Mouse (Mus musculus) hindbrain, embryonic 10.5 days (tissue): ENCODE measurements at regions not wholly inside any gene's neighbourhood (a gene's known extent, or its start where the extent isn't known, plus 50 kb on each side); places are given as distances from the start of the nearest gene placed in this dataset.
"Not testable (repeated sequence)": the region's sequence is repeated elsewhere in the genome, so short reads cannot be mapped to it uniquely, and the experiment has no call there.

ENCODE experiments used
- DNase-seq: peaks from one replicate; pipeline ENCODE4 v3.0.0-alpha.2; 2017; ENCODE audit warnings: low spot score
- H3K27ac ChIP-seq: fragments of 300-500 bp; sonication (generic); 2 replicates; pipeline ENCODE4 v1.5.1; 2016; ENCODE audit warnings: mild to moderate bottlenecking, moderate library complexity
- H3K27me3 ChIP-seq: fragments of 300-500 bp; sonication (generic); 2 replicates; pipeline ENCODE4 v1.6.1; 2016; ENCODE audit warnings: mild to moderate bottlenecking; ENCODE audit not compliant: poor library complexity, insufficient read depth, severe bottlenecking
- H3K36me3 ChIP-seq: fragments of 300-500 bp; sonication (generic); 2 replicates; pipeline ENCODE4 v1.6.1; 2016; ENCODE audit warnings: mild to moderate bottlenecking, moderate library complexity
- H3K4me1 ChIP-seq: fragments of 300-500 bp; sonication (generic); replicated peaks from 2 replicates; pipeline ENCODE4 v1.6.1; 2016; ENCODE audit warnings: mild to moderate bottlenecking
- H3K4me3 ChIP-seq: fragments of 300-500 bp; sonication (generic); 2 replicates; pipeline ENCODE4 v1.5.1; 2016; ENCODE audit warnings: mild to moderate bottlenecking, moderate library complexity
- H3K9me3 ChIP-seq: fragments of 300-500 bp; sonication (generic); 2 replicates; pipeline ENCODE4 v1.6.1; 2016; ENCODE audit warnings: mild to moderate bottlenecking, moderate library complexity
- WGBS: fragments of 180-500 bp; shearing (Covaris S2); methylation state at CpG from one replicate; pipeline ENCODE4 v1.1.7; 2016; 5-methylcytosine and 5-hydroxymethylcytosine counted together

DNA sequence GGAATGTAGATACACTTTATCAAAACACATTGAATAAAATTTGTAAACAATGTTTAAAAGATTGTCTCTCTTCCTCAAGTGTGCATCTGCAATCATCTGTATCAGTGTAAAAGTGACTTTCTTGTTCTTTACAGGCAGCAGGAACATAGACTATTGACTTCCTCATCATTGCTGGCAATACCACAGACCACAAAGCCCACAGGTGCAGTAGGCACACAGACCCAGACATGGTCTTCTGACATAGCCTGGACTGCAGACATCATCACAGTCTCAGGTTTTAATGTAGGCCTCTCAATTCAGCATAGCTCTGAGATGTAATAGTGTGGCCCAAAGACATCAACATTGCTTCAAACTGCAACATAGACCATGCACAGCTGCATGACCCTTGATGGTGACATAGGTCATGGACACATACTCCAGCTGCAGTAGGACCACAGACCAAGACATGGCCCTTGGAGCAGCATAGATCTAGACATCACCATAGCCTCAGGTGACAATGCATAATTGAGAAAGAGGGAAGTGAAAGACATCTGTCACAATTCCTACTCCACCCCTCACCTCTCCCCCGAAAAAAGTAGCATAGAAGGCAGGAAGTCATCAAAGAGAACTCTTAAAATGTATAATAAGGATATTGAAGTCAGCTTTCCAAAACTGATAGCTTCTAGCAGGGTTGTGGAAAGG lies 74.1 kb upstream of the Speer2 start:
- no peak for DNase-seq
- Histone ChIP-seq H3K9me3 (no peaks in the 10 kb centered on the region), H3K36me3 (no peaks in the 10 kb centered on the region), H3K27me3 (no peaks in the 10 kb centered on the region), H3K4me1 (no peaks in the 10 kb centered on the region), H3K27ac (no peak overlapping the region), H3K4me3 (no peak overlapping the region)
- WGBS = 83% methylated on average over 1 of the region's 1 CpGs

DNA sequence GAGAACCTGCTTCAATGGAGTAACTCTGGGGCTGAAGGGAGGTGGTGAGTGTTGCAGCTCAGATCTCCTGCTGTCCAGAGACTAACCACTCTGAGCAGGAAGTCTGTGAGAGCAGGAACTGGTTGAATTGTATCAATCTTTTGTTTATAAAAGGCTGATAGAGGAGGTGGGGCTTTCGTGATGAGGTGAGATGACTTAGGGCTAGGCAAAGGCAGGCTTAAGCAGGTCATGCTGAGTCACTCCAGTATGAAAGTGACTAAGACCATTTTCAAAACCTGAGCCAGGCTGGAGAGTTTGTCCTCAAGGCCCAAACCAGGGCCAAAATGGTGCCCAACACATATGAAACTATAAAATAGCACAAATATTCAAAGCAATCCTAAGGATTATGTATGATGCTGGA lies 80.1 kb upstream of the Speer2 start:
- 74% methylated on average over 1 of the region's 1 CpGs for WGBS
- Histone ChIP-seq H3K27me3 (no peaks in the 10 kb centered on the region), H3K36me3 (no peaks in the 10 kb centered on the region), H3K27ac (no peak overlapping the region), H3K4me3 (no peak overlapping the region), H3K9me3 (no peaks in the 10 kb centered on the region), H3K4me1 (no peaks in the 10 kb centered on the region)
- no peak for DNase-seq

DNA sequence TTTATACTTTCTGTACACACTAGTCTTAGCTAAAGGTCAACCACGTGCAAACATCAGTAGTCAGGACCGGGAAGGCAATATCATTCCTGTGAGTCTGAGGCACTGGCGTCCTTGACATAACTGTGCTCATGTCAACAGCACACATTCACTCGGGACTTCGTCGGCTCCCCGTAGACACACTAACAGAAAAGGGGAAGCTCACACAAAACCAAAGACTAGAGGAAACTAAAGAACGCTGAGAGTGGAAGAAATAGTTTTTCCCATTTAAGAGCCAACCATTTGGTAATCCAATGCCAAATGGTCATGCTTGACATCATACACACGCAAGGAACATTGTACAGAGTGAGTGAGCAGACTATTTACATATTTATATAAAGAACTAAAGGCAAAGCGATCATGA lies 85.2 kb upstream of the Speer2 start:
- no peaks in the 10 kb centered on the region for H3K27me3 ChIP-seq
- H3K27ac ChIP-seq = no peak overlapping the region
- no peak overlapping the region for H3K4me3 ChIP-seq
- H3K36me3 ChIP-seq = no peaks in the 10 kb centered on the region
- WGBS = 84% methylated on average over 10 of the region's 10 CpGs
- no peak for DNase-seq
- no peaks in the 10 kb centered on the region for H3K9me3 ChIP-seq
- no peaks in the 10 kb centered on the region for H3K4me1 ChIP-seq

DNA sequence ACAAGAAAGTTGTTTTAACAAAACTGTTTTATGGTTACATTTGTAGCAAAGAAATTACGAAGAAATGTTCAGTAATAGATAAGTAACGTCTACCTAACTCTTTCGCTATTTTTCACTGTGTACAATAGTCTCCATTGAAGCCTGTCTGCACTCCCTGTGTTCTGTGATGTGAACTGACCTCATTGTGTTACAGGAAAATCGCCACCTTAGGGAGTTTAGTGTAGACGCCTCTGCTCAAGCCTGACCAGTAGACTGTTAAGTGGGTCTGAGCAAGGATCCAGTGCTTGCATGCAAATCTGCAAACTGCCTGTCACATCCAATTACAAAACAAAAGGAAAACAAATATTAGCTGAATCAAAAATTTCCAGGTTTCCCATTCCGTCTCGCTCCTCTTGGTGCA lies 85.8 kb upstream of the Speer2 start:
- H3K9me3 ChIP-seq = no peaks in the 10 kb centered on the region
- no peak for DNase-seq
- H3K4me1 ChIP-seq = no peaks in the 10 kb centered on the region
- no peaks in the 10 kb centered on the region for H3K27me3 ChIP-seq
- H3K27ac ChIP-seq = no peak overlapping the region
- WGBS = 82% methylated on average over 7 of the region's 7 CpGs
- no peak overlapping the region for H3K4me3 ChIP-seq
- H3K36me3 ChIP-seq = no peaks in the 10 kb centered on the region

DNA sequence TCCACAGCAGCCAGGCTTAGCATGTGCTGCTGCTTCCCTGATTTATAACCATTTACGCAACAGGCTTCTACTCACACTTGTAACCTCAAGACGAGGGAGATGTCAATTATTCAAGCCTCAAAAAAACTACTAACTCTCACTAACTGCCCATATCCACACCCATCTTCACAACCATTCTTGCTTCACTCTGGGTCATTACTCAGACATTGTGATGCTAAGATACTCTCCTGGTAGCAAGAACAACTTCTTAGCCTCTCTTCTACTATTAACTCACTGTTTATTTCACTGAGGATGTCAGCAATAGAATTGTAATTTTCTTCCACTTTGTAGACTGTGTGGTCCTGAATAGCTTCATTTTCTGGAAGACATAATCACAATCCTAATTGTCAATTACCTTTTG lies 88.0 kb upstream of the Speer2 start:
- 93% methylated on average over 2 of the region's 2 CpGs for WGBS
- Histone ChIP-seq H3K27me3 (no peaks in the 10 kb centered on the region), H3K4me1 (no peaks in the 10 kb centered on the region), H3K9me3 (no peaks in the 10 kb centered on the region), H3K36me3 (no peaks in the 10 kb centered on the region), H3K27ac (no peak overlapping the region), H3K4me3 (no peak overlapping the region)
- no peak for DNase-seq

DNA sequence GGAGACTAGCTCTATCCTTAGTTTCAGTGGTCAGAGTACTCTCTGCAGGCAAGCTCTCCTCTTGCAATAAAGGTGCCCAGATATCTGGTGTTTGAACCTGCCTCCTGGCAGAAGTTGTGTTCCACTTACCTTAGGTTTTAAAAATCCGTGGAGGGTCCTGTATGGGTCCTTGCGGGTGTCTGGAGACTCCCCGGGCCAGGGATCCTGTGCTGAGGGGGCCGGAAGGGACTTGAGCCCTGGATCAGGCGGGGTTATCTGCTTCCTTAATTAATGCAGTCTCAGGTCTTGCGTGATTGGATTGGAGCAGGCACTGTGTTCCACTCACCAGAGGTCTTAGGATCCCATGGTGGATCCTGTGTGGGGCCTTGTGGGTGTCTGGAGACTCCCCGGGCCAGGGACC lies 103.0 kb upstream of the Speer2 start:
- not testable (repeated sequence) for H3K9me3 ChIP-seq, H3K27me3 ChIP-seq, H3K36me3 ChIP-seq, H3K4me3 ChIP-seq, DNase-seq, H3K27ac ChIP-seq, H3K4me1 ChIP-seq
- WGBS = 92% methylated on average over 7 of the region's 7 CpGs

DNA sequence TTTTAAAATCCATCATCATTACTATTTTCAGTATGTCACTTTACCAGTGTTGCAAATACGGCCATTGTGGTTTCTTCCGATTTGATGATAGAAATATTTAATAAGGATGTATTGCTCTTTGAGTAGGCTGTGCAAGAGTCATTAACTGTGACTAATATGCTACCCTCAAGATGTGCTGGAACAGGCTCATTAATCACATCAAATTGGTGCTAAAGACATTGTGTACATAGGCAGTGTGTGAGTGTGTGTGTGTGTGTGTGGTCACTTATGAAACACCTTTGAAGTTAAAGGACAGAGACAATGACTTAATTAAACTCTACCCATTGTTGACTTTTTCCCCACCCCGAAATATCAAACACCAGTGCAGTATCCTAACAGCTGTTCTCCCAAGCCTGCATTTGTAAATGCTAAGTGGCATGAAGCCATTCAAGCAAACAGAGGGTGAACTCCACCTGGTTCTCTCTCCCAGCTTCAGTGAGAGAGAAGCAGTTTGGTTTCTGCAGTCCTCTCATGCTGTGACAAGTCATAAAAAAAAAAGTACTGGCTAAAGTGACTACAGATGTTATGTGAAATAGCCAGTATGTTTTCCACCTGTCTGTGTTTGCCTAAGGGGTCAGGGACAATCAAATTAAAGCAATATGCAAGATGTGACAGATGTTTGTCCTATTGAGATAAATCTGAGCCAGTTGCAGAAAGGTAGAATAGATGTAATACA lies 116.4 kb upstream of the Speer2 start:
- WGBS = 76% methylated on average over 3 of the region's 3 CpGs
- DNase-seq = no peak
- no peak overlapping the region for H3K27ac ChIP-seq

DNA sequence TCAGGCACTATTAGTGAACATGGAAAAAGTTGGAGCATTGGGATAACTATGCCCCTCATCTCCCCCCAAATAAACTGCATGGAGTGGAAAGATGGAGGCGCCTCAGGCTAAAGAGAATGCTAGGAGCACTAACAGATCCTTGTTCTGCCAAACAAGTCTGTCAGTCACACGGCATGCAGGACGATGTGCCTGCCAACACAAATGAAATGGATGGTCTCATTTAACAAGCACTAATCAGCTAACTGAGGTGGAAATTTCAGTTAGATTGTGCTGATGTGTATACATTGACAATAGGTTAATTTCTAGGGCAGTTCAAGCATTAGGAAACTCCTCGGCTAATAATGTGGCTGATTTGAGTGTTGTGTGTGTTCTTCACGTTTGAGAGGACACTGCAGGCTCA lies 120.8 kb upstream of the Speer2 start:
- H3K36me3 ChIP-seq = no peaks in the 10 kb centered on the region
- 0 out of 2 replicates have a peak, but pooled peaks cover 3% of the 10 kb centered on the region for H3K4me1 ChIP-seq
- H3K4me3 ChIP-seq = no peak overlapping the region
- no peaks in the 10 kb centered on the region for H3K27me3 ChIP-seq
- WGBS = 65% methylated on average over 5 of the region's 5 CpGs
- H3K27ac ChIP-seq = no peak overlapping the region
- H3K9me3 ChIP-seq = no peaks in the 10 kb centered on the region
- DNase-seq = no peak

More for the DNA sequence above, 116.4 kb upstream of the Speer2 start:
- H3K36me3 ChIP-seq = no peaks in the 10 kb centered on the region
- 0 out of 2 replicates have a peak, but pooled peaks cover 3% of the 10 kb centered on the region for H3K4me1 ChIP-seq
- H3K4me3 ChIP-seq = no peak overlapping the region
- no peaks in the 10 kb centered on the region for H3K9me3 ChIP-seq
- no peaks in the 10 kb centered on the region for H3K27me3 ChIP-seq

DNA sequence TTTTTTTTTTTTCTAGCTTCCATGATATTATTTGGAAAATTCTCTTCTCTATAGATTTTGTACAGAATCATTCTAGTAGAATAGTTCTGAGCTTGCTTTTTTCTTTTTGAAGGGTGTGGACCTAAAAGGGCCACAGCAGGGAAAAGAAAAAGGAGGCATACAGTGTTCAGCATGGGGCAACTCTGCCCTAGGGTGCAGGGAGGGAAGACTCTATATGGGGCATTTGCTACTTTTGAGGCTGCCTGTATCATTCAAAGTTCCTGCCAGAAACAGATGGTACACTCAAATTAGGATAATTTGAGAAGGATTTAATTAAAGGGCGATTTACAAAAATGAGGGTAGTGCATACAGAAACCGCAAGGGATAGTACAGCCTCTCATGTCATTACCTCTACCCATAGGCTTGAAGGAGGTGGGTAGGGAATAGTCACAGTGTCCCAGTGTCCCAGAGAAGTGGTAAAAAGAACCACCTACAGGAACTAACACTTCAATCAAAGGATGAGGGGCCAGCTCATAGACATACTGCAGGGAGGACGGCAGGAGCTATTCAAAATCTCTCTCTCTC lies 128.4 kb upstream of the Speer2 start:
- H3K27ac ChIP-seq = no peak overlapping the region
- WGBS = 70% methylated on average over 3 of the region's 3 CpGs
- H3K27me3 ChIP-seq = no peaks in the 10 kb centered on the region
- H3K9me3 ChIP-seq = no peaks in the 10 kb centered on the region
- H3K36me3 ChIP-seq = no peaks in the 10 kb centered on the region
- H3K4me1 ChIP-seq = no peaks in the 10 kb centered on the region
- H3K4me3 ChIP-seq = no peak overlapping the region
- DNase-seq = no peak

DNA sequence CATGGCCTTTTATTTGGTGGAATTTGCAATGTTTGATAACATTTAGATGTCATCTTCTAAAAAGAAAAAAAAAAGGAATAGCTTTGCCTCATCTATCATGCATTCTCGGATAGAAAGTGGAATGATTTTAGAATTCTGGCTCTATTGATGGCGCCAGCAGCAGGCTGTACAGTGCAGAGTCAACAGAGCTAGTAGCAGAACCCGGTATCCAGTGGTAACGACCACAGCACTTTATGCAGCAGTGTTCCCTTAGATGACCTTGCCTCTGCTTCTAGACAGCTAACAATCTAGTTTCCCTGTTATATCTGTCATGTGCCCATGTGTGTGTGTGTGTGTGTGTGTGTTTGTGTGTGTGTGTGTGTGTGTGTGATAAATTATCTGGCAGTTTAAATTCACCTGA lies 129.2 kb upstream of the Speer2 start:
- no peaks in the 10 kb centered on the region for H3K27me3 ChIP-seq
- H3K4me3 ChIP-seq = no peak overlapping the region
- no peaks in the 10 kb centered on the region for H3K36me3 ChIP-seq
- H3K4me1 ChIP-seq = no peaks in the 10 kb centered on the region
- 80% methylated on average over 4 of the region's 4 CpGs for WGBS
- no peak overlapping the region for H3K27ac ChIP-seq
- DNase-seq = no peak
- H3K9me3 ChIP-seq = no peaks in the 10 kb centered on the region

DNA sequence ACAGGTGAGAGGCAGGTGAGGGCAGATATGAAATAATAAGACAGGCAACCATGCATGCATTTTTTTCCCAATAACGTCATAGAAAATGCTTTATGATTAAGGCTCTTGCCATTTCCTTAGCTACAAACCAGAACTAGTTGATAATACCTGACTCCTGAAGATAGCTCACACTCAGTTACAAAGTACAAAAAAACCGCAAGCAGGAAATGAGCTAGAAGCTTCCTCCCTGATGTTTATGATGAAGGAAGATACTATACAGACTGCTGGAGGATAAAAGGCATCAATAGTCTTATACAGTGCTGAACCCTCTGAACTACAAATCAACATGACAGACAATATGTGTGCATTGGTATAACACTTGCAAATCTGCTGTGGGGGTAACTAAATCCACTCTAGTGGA lies 143.3 kb upstream of the Speer2 start:
- no peaks in the 10 kb centered on the region for H3K36me3 ChIP-seq
- H3K9me3 ChIP-seq = no peaks in the 10 kb centered on the region
- H3K27ac ChIP-seq = no peak overlapping the region
- 84% methylated on average over 2 of the region's 2 CpGs for WGBS
- H3K27me3 ChIP-seq = no peaks in the 10 kb centered on the region
- H3K4me1 ChIP-seq = no peaks in the 10 kb centered on the region
- DNase-seq = no peak
- H3K4me3 ChIP-seq = no peak overlapping the region

DNA sequence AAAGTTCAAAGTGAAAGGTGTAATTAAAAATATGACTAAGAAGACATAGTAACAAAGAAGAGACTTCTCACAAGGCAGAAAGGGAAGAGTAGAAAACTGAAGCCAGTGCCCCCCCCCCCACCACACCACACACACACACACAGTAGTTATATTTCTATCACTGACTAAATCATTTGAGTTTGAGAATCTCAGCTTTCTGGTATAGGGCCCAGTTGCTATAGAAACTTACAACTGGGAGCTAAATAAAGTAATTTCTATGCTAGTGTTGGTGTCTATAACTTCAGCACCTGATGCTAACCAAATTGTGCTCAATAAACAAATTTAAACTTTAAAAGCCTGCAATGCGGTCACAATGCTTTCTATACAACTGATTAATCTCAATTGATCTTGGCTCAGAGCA lies 153.4 kb upstream of the Speer2 start:
- Histone ChIP-seq H3K9me3 (no peaks in the 10 kb centered on the region), H3K4me3 (no peak overlapping the region), H3K27me3 (no peaks in the 10 kb centered on the region), H3K4me1 (no peaks in the 10 kb centered on the region), H3K27ac (no peak overlapping the region), H3K36me3 (no peaks in the 10 kb centered on the region)
- DNase-seq = no peak
- 91% methylated on average over 1 of the region's 1 CpGs for WGBS

DNA sequence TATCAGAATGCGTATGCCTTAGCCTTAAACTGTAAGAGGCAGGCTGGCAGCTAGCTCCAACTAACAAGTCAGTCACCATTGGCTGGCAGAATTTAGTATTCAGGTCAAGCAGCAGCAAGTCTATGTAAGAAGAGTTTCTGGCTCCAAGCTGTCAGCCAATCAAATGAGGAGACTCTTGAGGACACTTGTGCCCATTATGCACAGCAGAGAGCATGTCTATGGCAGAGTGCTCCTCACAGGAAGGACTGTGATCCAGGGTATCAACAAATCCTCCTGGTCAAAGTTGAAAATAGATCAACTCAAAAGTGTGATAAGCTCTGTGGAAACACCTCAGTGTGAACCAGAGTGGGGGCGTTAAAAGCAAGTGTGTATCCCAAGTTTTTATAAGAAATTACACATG lies 156.0 kb upstream of the Speer2 start:
- Histone ChIP-seq H3K4me3 (no peak overlapping the region), H3K27ac (no peak overlapping the region), H3K4me1 (no peaks in the 10 kb centered on the region), H3K27me3 (no peaks in the 10 kb centered on the region), H3K9me3 (no peaks in the 10 kb centered on the region), H3K36me3 (no peaks in the 10 kb centered on the region)
- no peak for DNase-seq
- 93% methylated on average over 2 of the region's 2 CpGs for WGBS
